Mouse (Mus musculus): Measurements from ENCODE around the gene Nav1.

GRCm38 (mm10) chr1:135535256-135535655 lies 71.8 kb downstream of the Nav1 start:
- TF ChIP-seq CTCF (IDR thresholded peaks at IDR 0.05; ENCODE audit: low read depth) (no peak; the same call in 1 of the 2 replicates), EP300 (optimal IDR thresholded peaks at IDR 0.05) (no peak)

All from stomach, postnatal 0 days (tissue).